ENCODE assay signal across 25 mouse cellular contexts in genomic region chr6:144311754-144312153, GRCm38 (mm10).
DNase-seq lines count a peak whose midpoint lies in the region; ATAC-seq and TF ChIP-seq lines count a peak whose summit lies in the region.
"Had no signal": no experiment of that assay in that cellular context is flagged by ENCODE, and none has a peak within 500 bp of the region (broad histone marks: within the 10 kb centered on the region; RNA-seq: fewer than 3 reads in every experiment).

No protein-coding gene starts in this region.

- H3K4me2 ChIP-seq in forebrain, embryonic 12.5 days: no peak overlapping the region
- no peak overlapping the region for H3K4me2 ChIP-seq in forebrain, embryonic 11.5 days (ENCODE audit: low read depth, low read length, severe bottlenecking)
- no peak overlapping the region for H3K4me2 ChIP-seq in midbrain, embryonic 13.5 days (replicated peaks)
- no peak overlapping the region for H3K4me2 ChIP-seq in midbrain, postnatal 0 days (ENCODE audit: low read depth, low read length, poor library complexity, severe bottlenecking)
- H3K4me2 ChIP-seq in liver, embryonic 14.5 days (ENCODE audit: low read depth): no peak overlapping the region
- H3K4me2 ChIP-seq: midbrain, embryonic 15.5 days; neural tube, embryonic 15.5 days had no signal

- intact Hi-C loops in left cerebral cortex, postnatal 36 days (cut with DNase I): no loop called here

- no peaks in the 10 kb centered on the region for H3K27me3 ChIP-seq in forebrain, embryonic 12.5 days
- no peaks in the 10 kb centered on the region for H3K27me3 ChIP-seq in forebrain, embryonic 11.5 days (ENCODE audit: control insufficient read depth, insufficient read depth, low read length)
- H3K27me3 ChIP-seq in midbrain, embryonic 13.5 days: no peaks in the 10 kb centered on the region
- no peaks in the 10 kb centered on the region for H3K27me3 ChIP-seq in midbrain, postnatal 0 days (ENCODE audit: insufficient read depth, low read length)
- no peaks in the 10 kb centered on the region for H3K27me3 ChIP-seq in liver, embryonic 14.5 days (ENCODE audit: control insufficient read depth, insufficient read depth, low read length)
- H3K27me3 ChIP-seq: midbrain, embryonic 15.5 days; neural tube, embryonic 15.5 days; Patski had no signal

- no peak for TF ChIP-seq CTCF in midbrain, postnatal 0 days (IDR thresholded peaks at IDR 0.05)
- no peak for TF ChIP-seq CTCF in liver, embryonic 14.5 days (IDR thresholded peaks at IDR 0.05; ENCODE audit: low read depth)

- no peak overlapping the region for H3K4me3 ChIP-seq in forebrain, embryonic 12.5 days (replicated peaks)
- H3K4me3 ChIP-seq in forebrain, embryonic 11.5 days (ENCODE audit: low read depth, low read length): no peak overlapping the region
- no peak overlapping the region for H3K4me3 ChIP-seq in midbrain, embryonic 13.5 days (replicated peaks)
- H3K4me3 ChIP-seq in midbrain, postnatal 0 days (ENCODE audit: low read depth, low read length): no peak overlapping the region
- no peak overlapping the region for H3K4me3 ChIP-seq in liver, embryonic 14.5 days (ENCODE audit: insufficient read depth in 1 of 2, low read depth in 2 of 2, low read length in 2 of 2)
- H3K4me3 ChIP-seq: gastrocnemius, adult 2 months; heart, embryonic 10.5 days; megakaryocyte, embryonic 14.5 days; midbrain, embryonic 15.5 days; neural tube, embryonic 15.5 days had no signal

- WGBS in forebrain, embryonic 12.5 days: 54% methylated on average over 4 of the region's 4 CpGs
- 63% methylated on average over 4 of the region's 4 CpGs for WGBS in forebrain, embryonic 11.5 days
- WGBS in midbrain, embryonic 13.5 days: 81% methylated on average over 4 of the region's 4 CpGs
- 70% methylated on average over 4 of the region's 4 CpGs for WGBS in midbrain, postnatal 0 days
- 55% methylated on average over 4 of the region's 4 CpGs for WGBS in liver, embryonic 14.5 days (ENCODE audit: insufficient replicate concordance)

- H3K27ac ChIP-seq in forebrain, embryonic 12.5 days: 0 out of 2 replicates have a peak overlapping the region, but pooled peaks have one; percentile 1
- no peak overlapping the region for H3K27ac ChIP-seq in forebrain, embryonic 11.5 days (ENCODE audit: low read depth, low read length)
- 0 out of 2 replicates have a peak overlapping the region, but pooled peaks have one; percentile 5 for H3K27ac ChIP-seq in midbrain, embryonic 13.5 days
- no peak overlapping the region for H3K27ac ChIP-seq in midbrain, postnatal 0 days (ENCODE audit: low read depth, low read length)
- H3K27ac ChIP-seq in liver, embryonic 14.5 days: no peak overlapping the region
- H3K27ac ChIP-seq: gastrocnemius, adult 2 months; heart, embryonic 10.5 days; hindbrain, postnatal 0 days; midbrain, embryonic 15.5 days; neural tube, embryonic 15.5 days had no signal

- H3K36me3 ChIP-seq in forebrain, embryonic 12.5 days (replicated peaks): no peaks in the 10 kb centered on the region
- H3K36me3 ChIP-seq in forebrain, embryonic 11.5 days (ENCODE audit: control insufficient read depth, insufficient read depth, low read length): no peaks in the 10 kb centered on the region
- H3K36me3 ChIP-seq in midbrain, embryonic 13.5 days: no peaks in the 10 kb centered on the region
- no peaks in the 10 kb centered on the region for H3K36me3 ChIP-seq in midbrain, postnatal 0 days (ENCODE audit: insufficient read depth, low read length)
- H3K36me3 ChIP-seq in liver, embryonic 14.5 days (replicated peaks; ENCODE audit: control insufficient read depth, insufficient read depth, low read depth): no peaks in the 10 kb centered on the region
- H3K36me3 ChIP-seq: heart, embryonic 10.5 days; midbrain, embryonic 15.5 days; neural tube, embryonic 15.5 days had no signal

- no peak for TF ChIP-seq EP300 in liver, embryonic 14.5 days (IDR thresholded peaks at IDR 0.05; ENCODE audit: low read depth)

- no peak for ATAC-seq in forebrain, embryonic 12.5 days (ENCODE audit: low FRiP score)
- no peak for ATAC-seq in forebrain, embryonic 11.5 days (replicated peaks; ENCODE audit: low FRiP score)
- no peak for ATAC-seq in midbrain, embryonic 13.5 days
- ATAC-seq in midbrain, postnatal 0 days (ENCODE audit: low FRiP score): no peak
- peak; percentile 68 for ATAC-seq in liver, embryonic 14.5 days (ENCODE audit: insufficient read depth)
- ATAC-seq: CD4-positive, CD25-positive, alpha-beta regulatory T cell, adult 4 months; hindbrain, postnatal 0 days; midbrain, embryonic 15.5 days; Patski had no signal

- no peak for DNase-seq in forebrain, embryonic 11.5 days (ENCODE audit: low spot score)
- DNase-seq in midbrain, postnatal 0 days (ENCODE audit: low spot score): no peak
- peak; percentile 13 to 27 (median 24) for DNase-seq in liver, embryonic 14.5 days (ENCODE audit: low read depth in 3 of 3, low spot score in 3 of 3)
- DNase-seq in layer of hippocampus, adult 9-11 months: no peak
- no peak for DNase-seq in layer of hippocampus, adult 18-20 months (ENCODE audit: low spot score in 2 of 2)
- DNase-seq in left cerebral cortex, postnatal 36 days (ENCODE audit: low spot score in 2 of 2): no peak
- DNase-seq: adrenal gland, postnatal 10 days; cerebellum, postnatal 10 days; gastrocnemius, adult 2 months; heart, postnatal 14 days; kidney, postnatal 4 days; lung, adult 2 months; right cerebral cortex, postnatal 14 days; spleen, adult 18-20 months; thymus, adult 18-20 months; thymus, postnatal 4 days had no signal

- H3K9ac ChIP-seq in forebrain, embryonic 12.5 days: no peak overlapping the region
- H3K9ac ChIP-seq in forebrain, embryonic 11.5 days (ENCODE audit: low read length): no peak overlapping the region
- H3K9ac ChIP-seq in midbrain, embryonic 13.5 days (replicated peaks): no peak overlapping the region
- H3K9ac ChIP-seq in midbrain, postnatal 0 days (replicated peaks; ENCODE audit: low read length, poor library complexity, severe bottlenecking): no peak overlapping the region
- no peak overlapping the region for H3K9ac ChIP-seq in liver, embryonic 14.5 days (replicated peaks)
- H3K9ac ChIP-seq: midbrain, embryonic 15.5 days; neural tube, embryonic 15.5 days had no signal

- no peaks in the 10 kb centered on the region for H3K9me3 ChIP-seq in forebrain, embryonic 12.5 days
- H3K9me3 ChIP-seq in forebrain, embryonic 11.5 days (ENCODE audit: control insufficient read depth, low read length): no peaks in the 10 kb centered on the region
- no peaks in the 10 kb centered on the region for H3K9me3 ChIP-seq in midbrain, embryonic 13.5 days
- no peaks in the 10 kb centered on the region for H3K9me3 ChIP-seq in midbrain, postnatal 0 days (ENCODE audit: low read length)
- no peaks in the 10 kb centered on the region for H3K9me3 ChIP-seq in liver, embryonic 14.5 days (ENCODE audit: control insufficient read depth, low read length)
- H3K9me3 ChIP-seq: heart, embryonic 10.5 days; midbrain, embryonic 15.5 days; neural tube, embryonic 15.5 days had no signal

- H3K4me1 ChIP-seq in forebrain, embryonic 12.5 days: peaks cover 22% of the 10 kb centered on the region
- peaks cover 6% of the 10 kb centered on the region for H3K4me1 ChIP-seq in forebrain, embryonic 11.5 days (replicated peaks; ENCODE audit: control insufficient read depth, insufficient read depth, low read length)
- peaks cover 18% of the 10 kb centered on the region; the same call in 1 of the 2 replicates for H3K4me1 ChIP-seq in midbrain, embryonic 13.5 days (replicated peaks)
- 0 out of 2 replicates have a peak, but pooled peaks cover 3% of the 10 kb centered on the region for H3K4me1 ChIP-seq in midbrain, postnatal 0 days (ENCODE audit: insufficient read depth, low read length)
- H3K4me1 ChIP-seq in liver, embryonic 14.5 days (replicated peaks; ENCODE audit: control insufficient read depth in 2 of 2, insufficient read depth in 2 of 2, low read length in 1 of 2): peaks cover 0 to 3% of the 10 kb centered on the region in 2 experiments; a peak in 2 of 4 replicates
- H3K4me1 ChIP-seq: heart, embryonic 10.5 days; megakaryocyte, embryonic 14.5 days had no signal

Comparison
In these comparisons a context has a peak if more than half of its experiments do, and no peak if none do; other contexts are left out.
1. H3K27ac ChIP-seq: peak in forebrain, embryonic 12.5 days (single experiment) and midbrain, embryonic 13.5 days (single experiment); none in forebrain, embryonic 11.5 days (single experiment), midbrain, postnatal 0 days (single experiment) and liver, embryonic 14.5 days (single experiment).
2. DNase-seq: peak in liver, embryonic 14.5 days (3 of 3); none in forebrain, embryonic 11.5 days (single experiment), midbrain, postnatal 0 days (single experiment), layer of hippocampus, adult 9-11 months (single experiment), layer of hippocampus, adult 18-20 months (0 of 2) and left cerebral cortex, postnatal 36 days (0 of 2).